Mouse (Mus musculus) WW6 (cell line): Measurements from ENCODE around the gene Vmn1r100.
"Not testable (repeated sequence)": the region's sequence is repeated elsewhere in the genome, so short reads cannot be mapped to it uniquely, and the experiment has no call there.

Source experiments
- DNase-seq: peaks from one replicate; pipeline ENCODE4 v3.0.0-alpha.2; 2013; ENCODE audit warnings: low read depth, low spot score

The Vmn1r100 gene

DNA sequence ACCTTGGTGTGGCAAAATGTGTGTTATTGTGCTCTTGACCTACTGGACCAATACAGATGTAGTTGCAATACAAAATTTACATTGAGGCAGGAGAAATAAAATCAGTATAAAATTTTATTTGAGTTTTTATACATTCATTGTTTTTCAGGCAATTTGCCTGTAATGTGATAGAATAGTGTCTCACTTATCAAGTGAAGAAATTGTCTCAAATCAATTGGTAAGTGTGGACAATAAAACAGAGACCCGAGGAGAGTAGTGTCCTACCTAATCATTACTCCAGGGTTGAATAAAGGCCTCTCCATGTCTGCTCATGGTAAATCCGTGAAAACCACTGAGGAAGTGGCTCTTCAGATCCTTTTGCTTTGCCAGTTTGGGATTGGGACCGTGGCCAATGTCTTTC, at the start of gene Vmn1r100:
Gene Vmn1r100 (plus strand): TSS at position 301 of the 400 bp plus-strand sequence.
- DNase-seq, result not testable (repeated sequence)

DNA sequence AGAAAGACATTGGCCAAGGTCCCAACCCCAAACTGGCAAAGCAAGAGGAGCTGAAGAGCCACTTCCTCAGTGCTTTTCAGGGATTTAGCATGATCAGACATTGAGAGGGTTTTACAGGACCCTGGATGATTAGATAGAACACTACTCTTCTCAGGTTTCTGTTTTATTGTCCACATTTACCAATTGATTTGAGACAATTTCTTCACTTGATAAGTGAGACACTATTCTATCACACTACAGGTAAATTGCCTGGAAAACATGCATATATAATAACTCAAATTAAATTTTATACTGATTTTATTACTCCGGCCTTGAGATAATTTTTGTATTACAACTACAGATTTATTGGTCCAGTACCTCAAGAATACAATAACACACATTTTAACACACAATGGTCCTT, 42.4 kb upstream of the Vmn1r100 start, which contains the start of gene Gm5728:
Gene Gm5728 (minus strand): TSS at position 101 of the 400 bp plus-strand sequence.
- DNase-seq, result not testable (repeated sequence)

DNA sequence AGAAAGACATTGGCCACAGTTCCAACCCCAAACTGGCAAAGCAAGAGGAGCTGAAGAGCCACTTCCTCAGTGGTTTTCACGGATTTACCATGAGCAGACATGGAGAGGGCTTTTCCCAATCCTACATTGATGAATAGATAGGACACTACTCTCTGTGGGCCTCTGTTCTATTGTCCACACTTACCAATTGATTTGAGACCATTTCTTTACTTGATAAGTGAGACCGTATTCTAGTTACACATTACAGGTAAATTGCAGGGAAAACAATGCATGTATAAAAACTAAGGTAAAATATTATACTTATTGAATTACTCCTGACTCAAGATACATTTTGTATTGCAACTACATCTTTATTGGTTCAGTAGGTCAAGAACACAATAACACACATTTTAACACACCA, 24.8 kb downstream of the Vmn1r100 start, which contains the start of gene Vmn1r101:
Gene Vmn1r101 (minus strand): TSS at position 101 of the 400 bp plus-strand sequence.
- DNase-seq, result not testable (repeated sequence)
